Mouse (Mus musculus) B cell, adult 2 months (primary cell): Measurements from ENCODE around the gene Fignl2.
A peak's percentile ranks its signal among the peaks of the same experiment; 100 is the strongest.
"Not testable (repeated sequence)": the region's sequence is repeated elsewhere in the genome, so short reads cannot be mapped to it uniquely, and the experiment has no call there.

ENCODE experiments used
- DNase-seq, 2 experiments: peaks; one replicate each; pipeline ENCODE4 v3.0.0; 2022

Fignl2 gene

DNA sequence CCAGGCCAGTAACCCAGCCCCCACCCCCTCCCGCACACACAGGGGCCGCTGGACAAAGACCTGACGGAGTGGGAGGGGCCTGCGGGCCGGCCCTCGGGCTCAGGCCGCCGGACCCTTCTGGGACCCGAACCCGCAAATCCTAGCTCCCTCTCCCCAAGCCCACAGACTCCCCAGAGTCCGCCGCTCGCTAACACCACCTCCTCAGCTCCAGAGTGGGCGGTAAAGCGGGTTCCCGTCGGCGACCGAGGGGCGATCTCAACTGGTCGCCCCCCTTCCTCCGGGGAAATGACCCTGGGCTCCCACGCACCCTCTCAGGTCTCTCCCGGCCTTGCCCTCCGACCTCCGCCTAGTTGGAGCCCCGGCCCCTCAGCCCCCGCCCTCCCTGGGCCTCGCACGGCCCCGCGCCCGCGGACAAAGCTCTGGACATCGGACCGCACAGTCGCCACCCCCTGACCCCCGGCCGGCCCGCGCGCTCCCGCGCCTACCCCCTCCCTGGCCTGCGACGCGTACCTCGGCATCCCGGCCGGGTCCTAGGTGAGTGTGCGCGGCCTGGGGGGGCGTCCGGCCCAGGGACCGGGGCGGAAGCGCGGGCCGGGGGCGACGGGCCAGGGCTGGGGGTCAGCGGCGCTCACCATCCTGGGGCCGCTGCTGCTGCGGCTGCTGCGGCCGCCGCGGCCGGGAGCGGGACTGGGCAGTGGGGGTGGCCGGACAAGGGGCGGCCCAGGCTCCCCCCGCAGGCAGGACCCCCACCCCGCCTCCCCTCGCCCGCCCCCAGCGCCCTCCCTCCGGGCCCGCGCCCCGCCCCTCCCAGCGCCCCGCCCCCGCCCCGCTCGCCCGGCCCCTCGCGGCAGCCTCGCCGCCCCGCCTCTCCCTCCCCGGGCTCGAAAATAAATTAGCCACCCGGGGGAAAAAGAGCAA lies at the start of gene Fignl2:
TSS of gene Fignl2 (minus strand) at position 755 of the 918 bp plus-strand sequence.
- DNase-seq: no peak

DNA sequence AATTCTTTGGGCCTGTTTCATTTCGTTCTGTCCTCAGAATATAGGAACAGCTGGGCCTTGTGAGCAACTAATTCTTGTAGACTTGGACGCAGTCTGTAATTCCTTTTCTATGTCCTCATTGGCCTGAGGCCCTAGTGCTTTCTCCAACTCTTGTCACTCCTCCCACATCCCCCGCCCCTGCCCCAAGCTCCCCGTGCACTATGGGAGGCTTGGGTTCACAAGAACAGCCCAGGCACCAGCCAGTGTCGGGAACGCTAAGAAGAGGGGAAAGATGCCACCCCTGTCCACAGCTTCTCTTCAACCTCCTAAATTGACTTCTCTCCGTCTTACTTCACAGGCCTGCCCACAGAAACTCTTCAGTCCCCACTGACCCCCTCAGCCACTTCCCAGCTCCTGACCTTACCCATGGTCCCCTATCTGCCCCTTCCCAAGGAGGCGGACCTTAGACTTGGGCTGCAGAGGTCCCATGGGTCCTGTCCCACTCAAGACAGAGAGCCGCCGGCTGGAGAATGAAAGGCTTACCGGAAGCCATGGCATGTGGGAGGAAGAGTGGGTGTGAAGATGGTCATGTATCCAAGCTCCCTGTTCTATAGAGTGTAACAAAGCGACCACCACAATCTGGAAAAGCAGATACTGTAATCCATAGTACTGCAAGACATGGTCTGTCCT lies 48.6 kb upstream of the Fignl2 start:
- DNase-seq: no peak

DNA sequence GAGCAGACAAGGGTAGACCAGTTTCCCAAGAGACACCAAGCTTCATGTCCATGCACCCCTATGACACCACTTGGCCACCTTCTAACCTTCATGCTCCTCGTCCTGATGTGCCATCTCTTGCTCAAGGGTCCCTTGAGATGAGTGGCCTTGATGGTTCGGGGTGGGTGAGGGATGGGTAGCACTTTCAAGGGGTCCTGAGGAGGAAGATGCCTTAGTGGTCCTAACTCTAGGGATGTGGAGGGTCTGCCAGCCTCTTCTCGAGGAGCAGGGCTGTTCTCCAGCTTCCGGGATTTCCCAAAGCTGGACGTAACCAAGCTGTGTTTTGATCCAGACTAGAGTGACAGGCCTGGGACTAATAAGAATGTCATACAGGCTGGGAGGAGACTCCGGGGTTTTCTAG lies 47.2 kb upstream of the Fignl2 start:
- no peak for DNase-seq

DNA sequence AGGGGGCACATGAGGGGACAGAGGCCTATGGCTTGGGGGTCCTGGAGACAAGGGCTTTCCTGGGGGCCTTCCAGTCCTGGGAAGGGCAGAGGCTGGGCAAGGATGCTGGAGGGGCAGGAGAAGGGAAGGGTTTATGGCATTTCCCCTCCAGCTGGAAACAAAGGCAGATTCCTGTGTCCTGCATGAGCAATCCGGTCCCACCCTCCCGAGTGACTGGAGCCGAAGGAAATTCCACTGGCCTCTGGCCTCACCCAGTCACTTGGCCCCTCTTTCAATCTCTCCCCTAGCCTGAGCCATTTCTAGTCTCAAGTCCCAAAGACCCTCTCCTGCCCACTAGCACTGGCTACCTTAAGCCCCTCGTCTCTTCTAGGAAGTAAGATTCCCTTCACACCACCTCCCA lies 44.8 kb upstream of the Fignl2 start:
- DNase-seq: no peak

DNA sequence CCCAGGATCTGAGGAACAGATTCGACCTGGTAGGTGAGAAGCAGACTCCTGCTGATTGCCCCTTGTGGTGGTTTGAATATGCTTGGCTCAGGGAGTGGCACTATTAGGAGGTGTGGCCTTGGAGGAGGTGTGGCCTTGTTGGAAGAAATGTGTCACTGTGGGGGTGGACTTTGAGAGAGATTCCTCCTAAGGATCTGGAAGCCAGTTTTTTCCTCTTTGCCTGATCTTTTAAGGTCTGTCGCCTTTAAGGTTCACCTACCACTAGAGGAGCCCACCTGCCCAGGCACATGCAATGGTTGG lies 43.9 kb upstream of the Fignl2 start:
- no peak for DNase-seq

DNA sequence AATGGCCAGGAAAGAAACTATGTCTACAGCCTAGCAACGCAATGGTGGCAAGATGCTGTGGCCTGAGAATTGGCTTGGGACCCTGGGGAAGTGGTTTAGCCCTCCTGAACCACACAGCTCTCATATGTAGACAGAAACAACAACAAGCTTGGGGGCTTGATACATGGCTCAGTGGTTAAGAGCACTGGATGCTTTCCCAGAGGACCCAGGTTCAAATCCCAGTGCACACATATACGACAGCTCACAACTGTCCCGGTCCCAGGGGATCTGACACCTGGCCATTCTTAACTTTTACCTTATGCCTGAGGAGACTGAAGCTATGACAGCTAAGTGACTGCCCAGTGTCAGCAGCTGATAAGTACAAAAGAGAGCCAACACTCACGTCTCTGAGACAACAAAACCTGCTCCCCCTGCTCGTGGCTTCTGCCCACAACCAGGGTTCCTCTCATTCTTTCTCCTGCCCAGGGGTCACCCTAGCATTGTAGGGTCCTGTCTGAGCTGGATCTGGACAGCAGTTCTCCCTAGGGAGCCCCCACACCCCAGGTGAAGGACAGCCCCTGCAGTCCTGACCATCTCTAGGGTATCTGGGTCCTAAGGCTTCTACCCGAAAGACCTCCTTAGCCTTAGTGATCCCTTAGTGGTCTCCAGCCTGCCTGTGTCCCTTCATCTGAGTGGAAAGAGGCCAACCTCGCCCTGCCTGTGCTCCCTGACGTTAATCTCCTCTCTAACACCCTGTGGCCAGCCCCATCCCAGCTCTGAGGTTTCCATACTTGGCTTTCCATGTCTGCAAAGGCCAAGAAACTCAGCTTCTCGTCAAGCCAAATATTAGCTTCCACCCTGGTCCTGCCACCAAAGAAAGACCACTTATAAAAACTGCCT lies 43.3 kb upstream of the Fignl2 start:
- no peak for DNase-seq

DNA sequence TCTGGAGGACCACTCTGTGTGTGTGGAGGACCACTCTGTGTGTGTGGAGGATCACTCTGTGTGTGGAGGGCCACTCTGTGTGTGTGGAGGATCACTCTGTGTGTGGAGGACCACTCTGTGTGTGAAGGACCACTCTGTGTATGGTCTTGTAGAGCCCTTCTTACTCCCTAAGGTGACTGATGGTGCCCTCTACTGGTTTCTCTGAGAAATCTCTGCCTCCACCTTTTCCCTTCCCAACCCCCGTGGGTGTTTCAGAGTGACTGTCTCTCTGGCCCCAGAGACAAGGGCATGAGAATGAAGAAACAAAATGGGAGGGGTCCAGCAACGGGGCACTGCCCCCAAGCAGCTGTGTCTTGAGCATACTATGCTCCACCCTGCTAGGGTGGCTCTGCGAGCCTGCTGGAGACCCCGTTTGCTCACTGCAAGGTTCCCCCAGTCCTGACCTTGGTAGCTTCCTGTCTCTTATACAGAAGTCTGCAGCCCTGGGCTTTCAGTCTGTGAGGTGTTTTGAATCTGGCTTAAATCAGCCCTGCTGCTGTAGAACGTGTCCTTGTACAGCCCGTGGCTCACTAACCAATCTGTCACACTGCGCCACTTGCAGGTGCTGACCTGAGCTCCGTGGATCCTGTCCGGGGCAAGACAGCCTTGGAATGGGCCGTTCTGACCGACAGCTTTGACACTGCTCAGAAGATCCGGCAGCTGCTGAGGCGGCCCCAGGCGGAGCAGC lies 40.2 kb upstream of the Fignl2 start:
- no peak for DNase-seq

DNA sequence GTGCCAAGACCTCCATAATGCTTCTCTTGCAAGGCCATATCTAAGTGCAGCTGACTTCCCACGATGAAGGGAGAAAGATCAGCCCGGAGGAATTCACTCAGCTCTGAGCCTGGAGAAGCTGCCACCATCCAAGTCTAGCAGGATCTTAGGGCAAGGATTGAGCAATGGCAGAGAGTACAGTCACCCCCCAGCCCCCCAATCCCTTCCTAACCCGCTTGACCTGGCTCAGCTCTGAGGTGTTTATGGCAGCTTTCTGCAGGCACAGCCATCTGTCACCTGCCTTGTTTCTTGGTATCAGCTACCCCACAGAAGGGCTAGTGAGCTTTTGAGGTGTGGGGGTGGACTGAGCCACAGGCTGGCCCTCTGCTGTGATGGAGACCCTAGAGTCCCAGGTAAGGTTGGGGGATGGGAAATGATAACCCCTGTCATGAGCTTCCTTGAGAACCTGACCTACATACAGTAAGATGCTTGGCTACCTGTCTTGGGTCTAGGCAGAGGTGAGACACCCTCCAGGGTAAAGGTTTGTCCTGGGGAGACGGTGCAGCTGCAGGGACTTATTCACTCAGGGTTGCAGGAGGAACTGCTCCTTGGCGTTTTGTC lies 37.2 kb upstream of the Fignl2 start, which contains the start of gene Ankrd33:
TSS of gene Ankrd33 (plus strand) at position 245 of the 600 bp plus-strand sequence.
- DNase-seq: no peak

DNA sequence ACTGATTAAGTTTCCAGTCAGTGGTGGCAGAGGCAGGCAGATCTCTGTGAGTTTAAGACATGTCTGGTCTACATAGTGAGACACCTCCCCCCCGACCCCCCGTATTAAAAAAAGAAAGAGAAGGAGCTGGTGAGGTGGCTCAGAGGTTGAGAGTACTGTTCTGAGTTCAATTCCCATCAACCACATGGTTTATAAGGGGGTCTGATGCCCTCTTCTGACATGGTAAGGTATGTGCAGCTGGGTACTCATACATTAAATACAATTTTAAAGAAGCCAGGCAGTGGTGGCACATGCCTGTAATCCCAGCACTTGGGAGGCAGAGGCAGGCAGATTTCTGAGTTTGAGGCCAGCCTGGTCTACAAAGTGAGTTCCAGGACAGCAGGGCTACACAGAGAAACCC lies 35.4 kb upstream of the Fignl2 start:
- DNase-seq: not testable (repeated sequence)

DNA sequence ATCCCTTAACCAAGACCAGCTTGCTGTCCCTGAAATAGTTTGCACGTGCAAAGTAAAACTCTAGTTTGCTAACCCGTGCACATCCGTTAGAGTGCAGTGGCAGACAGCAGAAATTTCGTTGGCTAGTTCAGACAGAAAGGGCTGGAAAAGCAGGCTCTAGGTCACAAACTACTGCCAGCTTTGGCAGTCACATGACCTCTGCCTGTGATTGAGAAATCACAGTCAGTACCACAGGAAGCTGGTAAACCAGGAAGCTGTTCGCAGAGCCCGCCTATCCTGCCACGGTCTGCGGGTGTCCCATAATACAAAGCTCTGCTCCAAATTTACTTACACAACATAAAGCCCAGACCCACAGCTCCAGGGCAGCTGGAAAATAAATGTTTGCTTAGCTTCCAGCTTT lies 34.8 kb upstream of the Fignl2 start:
- DNase-seq: no peak

DNA sequence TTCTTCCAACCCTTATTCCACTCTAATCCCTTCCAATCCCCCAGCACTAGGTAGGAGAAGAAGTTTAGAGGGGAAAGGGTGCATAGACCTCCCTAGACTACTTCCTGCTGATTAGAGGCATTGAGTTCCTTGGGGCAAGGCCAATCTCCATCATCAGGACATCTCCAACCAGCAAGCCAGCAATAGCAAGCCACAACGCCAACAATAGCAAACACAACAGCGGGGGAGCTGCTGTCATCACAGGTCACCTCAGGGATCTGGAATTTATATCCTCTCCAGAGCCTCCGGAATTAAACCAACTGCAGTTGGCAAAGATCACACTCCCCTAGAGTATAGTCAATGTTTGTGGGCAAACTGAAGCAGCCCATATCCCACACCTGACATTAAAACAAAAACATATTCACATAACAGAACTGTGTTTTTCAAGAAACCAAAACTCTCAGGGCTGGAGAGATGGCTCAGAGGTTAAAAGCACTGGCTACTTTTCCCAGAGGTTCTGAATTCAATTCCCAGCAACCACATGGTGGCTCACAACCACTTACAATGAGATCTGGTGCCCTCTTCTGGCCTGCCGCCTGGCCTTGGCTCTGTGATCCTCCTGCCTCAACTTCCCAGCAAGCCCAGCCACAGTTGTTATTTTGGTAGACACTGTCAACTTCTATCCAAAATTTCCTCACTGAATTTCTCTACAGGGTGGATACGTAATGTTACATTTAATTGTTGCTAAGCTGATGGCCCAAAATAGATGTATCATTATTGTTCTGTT lies 29.7 kb upstream of the Fignl2 start:
- no peak for DNase-seq

DNA sequence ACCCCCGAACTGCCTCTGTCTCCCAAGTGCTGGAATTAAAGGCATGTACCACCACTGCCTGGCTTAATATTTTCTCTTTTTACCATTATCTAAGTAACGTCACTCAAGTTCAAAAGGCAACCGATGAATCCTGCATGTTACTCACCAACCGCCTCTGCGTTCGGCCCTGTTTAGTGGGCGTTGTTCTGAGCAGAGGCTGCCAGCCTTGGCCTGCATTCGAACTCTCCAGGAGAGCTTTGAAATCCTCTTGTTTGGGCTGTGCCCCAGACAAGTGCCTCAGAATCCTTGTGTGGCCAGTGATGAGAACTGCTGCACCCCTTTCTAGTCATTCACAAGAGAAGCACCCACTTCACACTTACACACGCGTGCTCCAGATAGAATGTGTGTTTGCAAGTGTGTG lies 27.6 kb upstream of the Fignl2 start:
- DNase-seq: no peak

DNA sequence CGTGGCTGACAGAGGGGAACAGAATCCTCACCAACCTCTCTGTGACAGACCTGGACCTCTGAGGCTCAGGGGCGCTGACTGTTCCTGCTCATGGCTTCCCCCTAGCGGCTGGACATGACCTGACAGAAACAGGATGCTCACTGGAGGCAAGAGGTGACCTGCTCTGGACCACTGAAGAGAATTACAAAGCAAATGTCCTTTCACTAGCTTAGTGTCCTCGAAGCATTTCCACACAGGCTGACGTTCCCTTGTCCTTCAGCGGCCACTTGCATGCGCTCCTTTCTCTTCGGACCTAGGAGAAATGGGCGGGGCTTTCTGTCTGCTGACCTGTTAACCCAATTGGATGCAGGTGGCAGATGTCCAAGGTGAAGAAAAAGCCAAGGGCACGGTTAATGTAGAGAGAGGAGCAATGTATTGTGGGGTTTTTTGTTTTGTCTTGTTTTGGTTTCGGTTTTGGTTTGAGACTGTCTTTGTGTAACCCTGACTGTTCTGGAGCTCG lies 27.2 kb upstream of the Fignl2 start:
- peak; percentile 76 to 78 for DNase-seq

DNA sequence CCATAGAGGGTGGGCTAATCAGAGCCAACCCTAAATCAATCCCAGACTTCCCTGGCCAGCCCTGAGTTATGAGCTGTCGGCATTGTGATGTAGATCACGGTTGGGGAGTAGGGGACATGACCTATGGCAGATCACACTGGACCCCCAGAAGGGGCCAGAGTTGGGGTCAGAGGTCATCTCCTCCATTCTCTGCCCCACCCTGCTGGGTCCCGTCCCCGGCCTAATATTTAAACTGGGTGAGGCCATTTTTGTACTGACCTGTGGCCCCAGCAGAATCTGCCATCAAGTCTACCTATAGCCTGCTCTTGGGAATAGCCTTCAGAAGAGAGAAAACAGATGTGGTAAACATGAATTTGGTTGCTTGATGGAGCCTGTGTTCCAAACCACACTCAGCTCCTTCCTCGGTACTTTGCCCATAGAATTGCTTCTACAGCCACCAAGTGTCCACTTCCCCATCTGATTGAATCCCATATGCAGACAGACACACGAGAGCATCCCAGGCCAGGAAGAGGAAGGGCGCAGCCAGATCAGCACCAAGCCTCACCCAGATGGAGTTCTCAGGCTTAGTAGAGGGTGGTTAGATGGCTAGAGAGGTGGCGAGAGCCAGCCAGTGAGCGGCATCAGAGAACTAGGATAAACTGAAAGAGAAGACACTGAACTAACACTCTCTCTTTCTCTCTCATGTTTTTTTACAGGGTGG lies 25.4 kb upstream of the Fignl2 start:
- DNase-seq: no peak

DNA sequence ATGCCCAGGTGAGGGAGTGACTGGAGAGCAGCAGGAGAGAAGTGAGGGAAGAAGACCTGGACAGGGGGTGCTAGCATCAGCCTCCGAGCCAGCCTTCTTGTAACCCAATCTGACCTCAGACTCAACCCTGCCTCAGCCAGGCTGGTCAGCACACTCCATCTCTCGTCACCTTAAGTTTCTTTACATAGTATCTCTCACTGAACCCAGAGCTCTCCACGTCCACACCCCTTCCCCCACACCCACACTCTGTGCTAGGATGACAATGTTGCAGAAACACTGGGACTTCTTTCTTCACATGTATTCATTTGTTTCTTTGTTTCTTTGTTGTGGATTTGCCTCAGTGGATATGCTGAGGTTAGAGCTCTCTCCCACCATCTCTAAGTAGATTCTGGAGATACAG lies 22.6 kb upstream of the Fignl2 start:
- DNase-seq: no peak

DNA sequence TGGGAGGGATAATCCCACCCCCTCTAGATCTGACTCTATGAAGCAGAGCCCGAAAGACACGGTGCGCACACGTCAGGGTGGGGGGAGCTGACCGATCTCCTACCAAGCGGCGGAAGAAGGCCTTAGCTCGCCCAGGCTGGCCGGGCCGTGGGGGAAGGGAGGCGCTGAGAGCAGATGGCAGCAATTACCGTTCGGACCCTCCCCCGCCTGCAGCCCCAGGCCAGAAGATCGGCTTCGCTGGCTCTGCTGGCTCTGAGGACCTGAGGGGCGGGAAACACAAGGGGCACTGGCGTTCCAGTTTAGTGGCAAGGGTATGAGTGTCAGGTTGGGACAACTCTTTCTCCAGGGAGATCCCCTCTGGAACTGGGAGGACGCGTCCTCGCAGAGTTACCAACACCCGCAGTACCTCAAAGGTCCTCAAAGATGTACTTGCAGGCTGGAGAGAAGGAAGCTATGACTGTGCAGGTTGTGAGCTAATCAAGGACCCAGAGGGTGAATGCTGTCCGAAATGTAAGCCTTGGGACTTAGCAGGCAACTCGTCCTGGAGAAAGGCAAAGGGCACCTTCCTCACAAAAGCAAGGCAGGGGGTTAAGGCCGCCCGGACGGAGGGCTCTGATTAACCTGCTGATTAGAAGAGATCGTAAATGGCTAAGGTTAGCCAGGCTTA lies 19.8 kb upstream of the Fignl2 start:
- no peak for DNase-seq

DNA sequence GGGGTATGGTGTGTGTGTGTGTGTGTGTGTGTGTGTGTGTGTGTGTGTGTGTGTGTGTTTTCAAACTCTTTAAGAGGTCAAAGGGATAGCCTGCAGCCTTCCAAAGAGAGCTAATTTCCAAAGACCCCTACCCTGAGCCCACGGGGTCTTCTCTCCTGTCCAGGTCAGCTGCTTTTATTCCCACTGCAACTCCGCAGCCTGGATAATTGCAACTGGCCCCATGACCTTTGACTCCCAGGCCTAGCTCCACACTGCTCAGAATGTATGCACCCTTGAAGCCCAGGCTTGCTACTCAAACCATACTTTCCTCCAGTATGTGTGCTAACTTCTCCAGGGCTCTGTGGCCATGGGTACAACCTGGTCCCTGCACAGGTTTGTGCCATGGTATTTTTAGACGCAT lies 17.0 kb upstream of the Fignl2 start:
- no peak for DNase-seq

DNA sequence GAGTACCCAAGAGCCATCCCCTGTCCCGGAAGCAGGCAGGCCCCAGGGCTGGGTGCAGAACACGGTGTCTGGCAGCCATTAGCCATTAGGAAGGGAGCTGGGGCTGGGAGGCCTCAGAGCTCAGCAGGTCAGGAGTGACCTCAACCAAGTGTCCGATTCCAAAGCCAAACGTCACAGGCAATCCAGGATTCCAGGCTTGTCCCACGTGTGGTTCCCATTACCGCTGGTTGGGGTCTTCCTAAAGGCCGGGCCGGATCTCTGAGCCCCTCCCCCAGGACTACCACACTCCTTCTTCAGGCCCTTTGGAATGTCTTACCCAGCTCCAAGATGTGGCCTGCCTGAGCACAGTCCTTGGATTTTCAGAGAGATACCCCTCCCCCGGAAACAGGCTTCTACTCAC lies 16.6 kb upstream of the Fignl2 start:
- DNase-seq: no peak

DNA sequence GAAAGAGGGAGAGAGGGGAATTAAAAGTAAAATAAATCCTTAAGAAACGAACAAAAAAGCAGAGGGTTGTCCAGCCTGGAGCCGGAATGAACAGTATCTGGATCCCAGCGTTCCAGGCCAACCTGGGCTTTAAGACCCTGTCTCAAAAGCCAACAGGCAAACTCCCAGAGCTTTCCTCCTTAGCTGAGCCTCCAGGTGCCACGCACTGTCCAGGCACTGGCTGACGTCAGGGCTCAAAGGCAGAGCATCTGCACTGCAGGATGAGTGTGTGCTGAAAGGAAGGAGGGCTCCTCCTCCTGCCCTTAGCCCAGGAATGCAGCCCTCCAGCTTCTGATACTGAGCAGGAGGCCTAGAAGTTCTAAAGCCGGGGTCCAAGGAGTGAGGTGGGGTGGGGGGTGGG lies 15.6 kb upstream of the Fignl2 start:
- no peak for DNase-seq
